Mouse (Mus musculus) brain, embryonic 14.5 days (tissue): ENCODE measurements around the gene Adap1.

Experiments
- CTCF ChIP-seq: fragments of 200-500 bp; IDR thresholded peaks from 2 replicates; pipeline ENCODE4 v1.5.1; 2012; ENCODE audit warnings: inconsistent platforms, mild to moderate bottlenecking, moderate library complexity, borderline replicate concordance; ENCODE audit not compliant: insufficient read depth, insufficient read length; ENCODE audit errors: extremely low read depth
- POLR2A ChIP-seq: fragments of 200-500 bp; IDR thresholded peaks from 2 replicates; pipeline ENCODE4 v1.6.1; 2012; ENCODE audit warnings: mild to moderate bottlenecking, inconsistent platforms, borderline replicate concordance; ENCODE audit not compliant: poor library complexity, insufficient read depth, insufficient read length, severe bottlenecking; ENCODE audit errors: extremely low read depth

DNA sequence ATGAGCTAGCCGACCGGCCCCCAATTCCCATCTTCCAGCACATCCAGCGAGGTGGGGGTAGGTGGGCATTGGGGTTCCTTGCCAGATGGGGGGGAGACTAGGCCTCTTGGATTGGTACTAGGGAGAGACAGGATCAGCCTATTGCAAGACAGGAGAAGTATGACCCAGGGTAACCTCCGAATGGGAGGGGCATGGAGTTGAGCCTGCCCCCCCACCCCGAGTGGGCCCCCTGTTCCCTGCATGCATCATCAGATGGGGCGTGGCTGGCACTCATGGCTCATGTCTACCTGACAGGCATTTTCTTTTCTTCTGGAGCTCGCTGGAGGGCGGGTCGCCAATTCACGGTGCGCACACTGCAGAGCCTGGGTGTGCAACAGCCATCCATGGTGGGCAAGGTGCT is 28.5 kb upstream of the Adap1 start:
- TF ChIP-seq POLR2A (no peak), CTCF (no peak)
